Mouse (Mus musculus) lung, postnatal 0 days (tissue): ENCODE data around the gene Srrm2.

Experiments used
- CTCF ChIP-seq: IDR thresholded peaks from 2 replicates; pipeline ENCODE4 v1.5.1; 2016; ENCODE audit warnings: antibody characterized with exemption, mild to moderate bottlenecking
- EP300 ChIP-seq: IDR thresholded peaks from 2 replicates; pipeline ENCODE4 v1.6.1; 2016; ENCODE audit warnings: antibody characterized with exemption, mild to moderate bottlenecking, control low read depth

GRCm38 (mm10) chr17:23857193-23857592 lies 66.9 kb downstream of the Srrm2 start:
- TF ChIP-seq EP300 = no peak
- no peak for TF ChIP-seq CTCF
